Mouse (Mus musculus): ENCODE measurements around the gene Myo1e.

GRCm38 (mm10) chr9:70389548-70389947 is 182.4 kb downstream of the Myo1e start:
- TF ChIP-seq CTCF (IDR thresholded peaks at IDR 0.05; ENCODE audit: extremely low read depth, insufficient read depth, low read length) = no peak
- TF ChIP-seq POLR2A (IDR thresholded peaks at IDR 0.05; ENCODE audit: extremely low read depth, insufficient read depth, low read length) = no peak
